Mouse (Mus musculus) hindbrain, embryonic 10.5 days (tissue): ENCODE measurements around the gene Sord. TPM values are rescaled to one million over a fixed set of nuclear protein-coding genes. Genes with fewer than 3 reads are reported as not detected.

ENCODE experiments used
- DNase-seq: peaks from one replicate; pipeline ENCODE4 v3.0.0-alpha.2; 2017; ENCODE audit warnings: low spot score
- H3K27ac ChIP-seq: fragments of 300-500 bp; sonication (generic); 2 replicates; pipeline ENCODE4 v1.5.1; 2016; ENCODE audit warnings: mild to moderate bottlenecking, moderate library complexity
- H3K27me3 ChIP-seq: fragments of 300-500 bp; sonication (generic); 2 replicates; pipeline ENCODE4 v1.6.1; 2016; ENCODE audit warnings: mild to moderate bottlenecking; ENCODE audit not compliant: poor library complexity, insufficient read depth, severe bottlenecking
- H3K36me3 ChIP-seq: fragments of 300-500 bp; sonication (generic); 2 replicates; pipeline ENCODE4 v1.6.1; 2016; ENCODE audit warnings: mild to moderate bottlenecking, moderate library complexity
- H3K4me1 ChIP-seq: fragments of 300-500 bp; sonication (generic); replicated peaks from 2 replicates; pipeline ENCODE4 v1.6.1; 2016; ENCODE audit warnings: mild to moderate bottlenecking
- H3K4me3 ChIP-seq: fragments of 300-500 bp; sonication (generic); 2 replicates; pipeline ENCODE4 v1.5.1; 2016; ENCODE audit warnings: mild to moderate bottlenecking, moderate library complexity
- H3K9me3 ChIP-seq: fragments of 300-500 bp; sonication (generic); 2 replicates; pipeline ENCODE4 v1.6.1; 2016; ENCODE audit warnings: mild to moderate bottlenecking, moderate library complexity
- WGBS: fragments of 180-500 bp; shearing (Covaris S2); methylation state at CpG from one replicate; pipeline ENCODE4 v1.1.7; 2016; 5-methylcytosine and 5-hydroxymethylcytosine counted together
- polyA plus RNA-seq: library from polyadenylated mRNA; unstranded; fragments of >200 nt; fragmentation: Nextera tagmentation; extraction: Ambion mirVana; gene quantifications from 2 replicates; pipeline ENCODE4 v1.2.1, GENCODE M21; 2016

The Sord gene
- polyA plus RNA-seq, 1 experiment from 2014 or later: 28.2 TPM

DNA sequence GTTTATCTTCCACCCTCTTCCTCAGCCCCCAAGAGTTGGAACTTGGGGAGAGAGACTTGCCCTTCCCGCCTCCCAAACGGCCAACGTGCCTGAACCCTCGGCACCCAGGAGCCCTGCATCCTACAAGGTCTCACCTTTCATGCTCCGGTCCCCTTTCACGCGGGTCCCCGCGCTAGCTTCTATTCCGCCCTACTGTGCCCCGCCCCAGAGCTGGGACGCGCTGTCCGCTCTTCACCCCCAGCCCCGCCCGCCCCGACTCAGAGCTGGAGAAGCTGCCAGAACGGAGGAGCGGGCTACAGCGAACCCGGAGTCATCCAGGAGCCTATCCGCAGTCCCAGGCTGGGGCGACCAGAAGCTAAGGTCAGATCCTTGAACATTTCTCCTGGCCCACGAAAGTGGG is 79.0 kb downstream of the Sord start, which contains the start of gene Duoxa1:
Duoxa1 (minus strand) TSS at position 195 of the 400 bp plus-strand sequence.
- H3K27me3 ChIP-seq: peaks cover 82% of the 10 kb centered on the region
- H3K9me3 ChIP-seq: no peaks in the 10 kb centered on the region
- H3K4me3 ChIP-seq: peak within 1 kb of the TSS; percentile 44
- H3K27ac ChIP-seq: no peak within 1 kb of the TSS
- H3K4me1 ChIP-seq: peaks cover 12% of the 10 kb centered on the region
- no peaks in the 10 kb centered on the region for H3K36me3 ChIP-seq
- 4% methylated on average over 24 of the region's 24 CpGs for WGBS
- peak; percentile 21 for DNase-seq

Other genes starting within 250 kb of the Sord start
- 9.8 and 12.3 TPM in 2 replicates for gene Eif3j1, start 206.2 kb upstream of the Sord start, polyA plus RNA-seq
- 11.2 and 11.5 TPM in 2 replicates for gene Spg11, start 116.4 kb upstream of the Sord start, polyA plus RNA-seq
- gene B2m, start 87.1 kb upstream of the Sord start, polyA plus RNA-seq: 117 TPM in 2 replicates
- 0.09 TPM in 1 of 2 replicates, not detected in the other for gene Trim69, start 74.0 kb upstream of the Sord start, polyA plus RNA-seq
- gene Patl2, start 48.6 kb upstream of the Sord start, polyA plus RNA-seq: not detected in 2 replicates
- gene Terb2, start 48.5 kb upstream of the Sord start, polyA plus RNA-seq: not detected in 2 replicates
- gene Duox2, start 63.7 kb downstream of the Sord start, polyA plus RNA-seq: not detected in 2 replicates
- gene Duoxa2, start 64.2 kb downstream of the Sord start, polyA plus RNA-seq: not detected in 2 replicates
- gene Duoxa1, start 79.0 kb downstream of the Sord start, polyA plus RNA-seq: not detected in 2 replicates
- 0.04 TPM in 1 of 2 replicates, not detected in the other for gene Duox1, start 80.9 kb downstream of the Sord start, polyA plus RNA-seq
- gene Shf, start 134.4 kb downstream of the Sord start, polyA plus RNA-seq: 8.8 and 9.6 TPM in 2 replicates
- not detected in 2 replicates for gene Slc28a2, start 191.7 kb downstream of the Sord start, polyA plus RNA-seq